Mouse (Mus musculus) lung, adult 2 months (tissue): ENCODE data around the gene Ajm1. TPM values are rescaled to one million over a fixed set of nuclear protein-coding genes. Genes with fewer than 3 reads are reported as not detected.

Source experiments
- DNase-seq: peaks from one replicate; pipeline ENCODE4 v3.0.0; 2022
- H3K4me1 ChIP-seq: fragments of 200-500 bp; 2 replicates; pipeline ENCODE4 v1.6.1; 2011; ENCODE audit warnings: low read length; ENCODE audit not compliant: control insufficient read depth, insufficient read depth
- H3K4me3 ChIP-seq: fragments of 200-500 bp; replicated peaks from 2 replicates; pipeline ENCODE3; 2011; ENCODE audit warnings: low read depth, mild to moderate bottlenecking, control low read depth, low read length; ENCODE audit errors: extremely low read depth
- CTCF ChIP-seq: fragments of 200-500 bp; IDR thresholded peaks from 2 replicates; pipeline ENCODE4 v1.5.1; 2011; ENCODE audit warnings: mild to moderate bottlenecking, low read length, control low read depth; ENCODE audit not compliant: insufficient read depth
- POLR2A ChIP-seq: fragments of 200-500 bp; IDR thresholded peaks from 2 replicates; pipeline ENCODE4 v1.6.1; 2011; ENCODE audit warnings: low read depth, mild to moderate bottlenecking, control low read depth, low read length, borderline replicate concordance; ENCODE audit errors: extremely low read depth
- WGBS: fragments of 180-500 bp; shearing (Covaris S2); methylation state at CpG from one replicate; pipeline ENCODE4 v1.1.7; 2018; 5-methylcytosine and 5-hydroxymethylcytosine counted together
- polyA plus RNA-seq: library from polyadenylated mRNA; depleted of rRNA; stranded (reverse); fragments of >200 nt; gene quantifications from 2 replicates; pipeline ENCODE4 v1.2.3, GENCODE M21; 2012

The Ajm1 gene
- polyA plus RNA-seq, 1 experiment, result 0.34 TPM

DNA sequence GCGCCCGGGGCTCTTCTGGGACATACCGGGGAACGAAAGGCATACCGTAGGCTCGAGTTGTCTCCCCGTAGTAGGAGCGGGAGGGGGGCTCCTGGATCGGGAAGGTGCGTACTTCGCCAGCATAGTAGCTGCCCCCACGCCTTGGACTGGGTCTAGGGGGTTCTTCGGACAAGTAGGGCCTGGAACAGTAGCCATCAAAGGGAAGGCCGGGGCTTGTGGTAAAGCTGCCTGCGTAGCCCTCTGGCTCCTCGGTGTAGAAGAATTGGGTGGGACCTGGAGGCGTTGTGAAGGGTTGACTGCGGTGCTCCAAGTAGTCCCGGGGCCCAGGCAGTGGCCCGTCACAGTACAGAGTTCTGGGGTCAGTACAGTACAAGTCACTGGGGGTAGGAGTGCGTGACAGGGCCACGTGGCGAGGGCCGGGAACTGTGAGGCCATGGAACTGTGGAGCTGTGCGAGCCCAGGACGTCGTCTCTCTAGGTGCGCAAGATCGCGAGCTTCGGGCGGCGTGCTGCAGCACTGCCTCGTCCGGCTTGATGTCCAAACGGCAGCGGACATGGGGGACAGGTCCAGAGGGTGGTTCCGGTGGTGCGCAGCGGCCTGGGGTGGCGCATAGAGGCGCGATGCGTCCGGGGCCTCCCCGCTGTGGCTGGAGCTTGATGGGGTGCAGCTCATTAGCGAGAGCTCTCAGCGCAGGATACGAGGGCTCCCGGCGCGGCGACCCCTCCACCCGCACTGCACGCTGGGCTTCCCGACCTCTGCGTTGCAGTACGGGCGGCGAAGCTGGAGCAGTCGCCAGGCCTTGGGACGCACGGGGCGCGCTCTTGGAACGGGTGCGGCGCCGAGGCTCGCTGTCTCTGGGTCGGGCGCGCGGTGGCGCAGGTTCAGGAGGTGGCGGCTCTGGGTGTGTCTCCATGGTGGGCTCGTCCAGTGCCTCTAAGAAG, 2.5 kb downstream of the Ajm1 start:
- peaks cover 21% of the 10 kb centered on the region for H3K4me1 ChIP-seq
- WGBS, result 7% methylated on average over 77 of the region's 77 CpGs

DNA sequence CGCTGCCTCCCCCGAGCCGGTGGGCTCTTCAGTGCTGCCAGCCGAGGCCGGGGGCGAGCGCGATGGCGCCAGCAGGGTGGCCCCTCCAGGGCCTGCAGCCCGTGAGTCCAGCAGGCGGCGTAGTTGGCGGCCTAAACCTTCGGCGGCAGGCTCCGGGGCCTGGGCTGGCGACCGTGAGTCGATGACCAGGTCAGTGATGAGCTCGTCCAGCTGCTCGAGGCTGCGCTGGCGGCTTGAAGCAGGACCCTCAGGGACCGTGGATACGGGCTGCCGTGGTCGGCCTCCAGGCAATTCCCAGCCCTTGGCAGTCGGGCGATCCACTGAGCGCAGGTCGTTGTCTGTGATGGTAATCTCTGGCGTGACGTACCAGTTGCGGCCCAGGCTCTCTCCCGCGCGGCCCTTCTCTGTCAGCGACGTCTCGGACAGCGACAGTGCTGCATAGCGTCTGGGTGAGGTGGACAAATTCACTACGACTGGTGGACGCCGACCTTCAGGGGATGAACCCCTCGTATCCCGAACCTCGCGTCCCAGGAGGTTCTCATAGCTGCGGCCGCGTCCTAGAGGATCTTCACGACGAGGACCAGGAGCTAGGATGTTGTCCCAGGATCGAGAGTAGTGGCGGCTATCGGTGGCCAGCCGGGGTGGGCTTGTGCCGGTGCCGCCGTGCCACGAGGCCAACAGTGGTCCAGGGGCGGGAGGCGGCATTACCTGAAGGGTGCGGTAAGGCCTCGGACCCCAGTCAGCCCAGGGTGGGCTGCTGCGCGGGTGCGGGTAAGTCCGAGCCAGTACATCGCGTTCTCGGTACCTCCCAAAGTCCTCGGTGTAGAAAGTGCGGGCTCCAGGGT, 3.4 kb downstream of the Ajm1 start:
- WGBS, result 5% methylated on average over 75 of the region's 75 CpGs
- Histone ChIP-seq H3K4me3 (peak overlapping the region; percentile 2), H3K4me1 (peaks cover 22% of the 10 kb centered on the region)
- TF ChIP-seq POLR2A (no peak), CTCF (no peak)
- no peak for DNase-seq

More for the DNA sequence above, 2.5 kb downstream of the Ajm1 start:
- TF ChIP-seq CTCF, result no peak
- no peak for TF ChIP-seq POLR2A
- DNase-seq, result no peak
- H3K4me3 ChIP-seq, result no peak overlapping the region

DNA sequence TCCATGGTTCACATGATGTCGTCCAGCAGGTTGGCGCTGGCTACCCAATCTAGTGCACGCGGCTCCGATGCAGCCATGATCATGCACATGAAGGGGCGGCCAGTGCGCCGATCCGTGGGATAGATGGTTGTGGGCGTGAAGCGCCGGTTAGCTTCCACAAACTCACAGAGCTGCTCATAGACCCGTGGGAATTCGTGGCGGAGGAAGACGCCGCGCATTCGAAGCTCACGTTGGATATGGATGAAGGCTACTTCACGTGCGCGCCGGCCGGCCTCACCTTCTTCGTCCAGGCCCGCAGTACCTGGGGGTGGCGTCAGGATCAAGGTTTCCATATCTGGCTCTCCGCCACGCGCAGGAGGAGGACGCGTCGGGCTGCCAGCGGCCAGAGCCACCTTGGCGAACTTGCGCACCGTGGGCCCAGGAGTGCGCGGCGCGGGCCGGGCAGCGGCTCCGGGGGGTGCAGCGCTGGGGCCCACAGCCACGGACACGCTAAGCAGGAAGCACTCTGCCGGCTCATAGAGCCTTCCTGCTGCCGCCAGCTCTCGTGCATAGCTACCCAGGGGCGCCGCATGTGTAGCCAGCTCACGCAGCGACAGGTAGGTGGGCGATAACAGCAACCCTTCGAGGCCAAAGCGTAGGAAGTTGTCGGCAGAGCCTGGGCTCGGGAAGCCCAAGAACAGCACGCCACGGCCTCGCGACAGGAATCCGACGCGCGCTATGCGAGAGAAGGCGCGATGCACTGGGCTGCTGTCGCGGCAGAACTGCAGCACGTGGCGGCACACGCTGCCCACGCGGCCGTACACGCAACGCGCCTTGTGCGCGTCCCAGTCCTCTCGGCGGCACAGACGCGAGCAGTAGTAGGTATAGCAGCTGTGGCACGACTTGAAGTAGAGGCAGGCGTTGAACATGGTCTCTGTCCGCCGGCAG, 4.3 kb downstream of the Ajm1 start:
- H3K4me3 ChIP-seq, result peak overlapping the region; percentile 14
- 15% methylated on average over 92 of the region's 92 CpGs for WGBS
- TF ChIP-seq POLR2A (no peak), CTCF (no peak)
- H3K4me1 ChIP-seq, result peaks cover 22% of the 10 kb centered on the region
- no peak for DNase-seq

DNA sequence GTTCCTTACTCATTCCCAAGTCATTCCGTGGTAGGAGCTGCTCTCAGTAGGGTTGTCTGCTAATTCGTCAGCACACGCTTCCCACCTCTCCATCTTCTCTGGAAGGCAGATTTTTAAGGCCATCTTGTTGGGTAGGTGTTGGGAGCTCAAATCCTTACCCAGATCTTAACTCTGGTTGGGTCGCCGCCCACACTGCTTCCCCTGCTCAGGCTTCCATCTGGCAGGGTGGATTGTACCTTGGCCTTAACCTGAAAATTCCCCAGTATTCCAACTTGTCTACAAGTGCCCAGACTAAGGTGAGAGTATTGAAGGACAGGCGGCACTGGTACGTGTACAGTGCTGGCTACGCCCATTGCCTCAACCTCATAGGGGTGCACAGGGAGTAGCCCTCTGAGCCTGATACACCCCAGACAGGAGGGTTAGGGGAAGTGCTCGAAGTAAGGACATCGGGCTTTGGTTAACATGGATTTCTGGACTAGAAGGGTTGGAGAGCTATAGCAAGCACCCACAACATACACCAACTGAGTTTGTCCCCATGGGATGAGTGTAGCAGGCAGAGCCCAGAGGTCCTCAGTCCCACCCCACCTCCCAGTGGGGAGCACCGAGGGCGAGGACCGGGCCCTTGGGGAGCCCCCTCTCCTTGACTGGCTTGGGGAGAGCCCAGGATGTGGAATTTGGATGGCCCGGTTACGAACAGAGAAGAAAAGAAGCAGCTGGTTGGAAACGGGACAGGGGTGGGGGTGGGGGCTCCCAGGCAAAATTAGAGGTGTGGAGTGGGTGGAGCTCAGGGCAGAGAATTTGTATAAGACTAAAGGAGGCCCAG, 5.3 kb downstream of the Ajm1 start:
- WGBS, result 78% methylated on average over 16 of the region's 16 CpGs
- DNase-seq, result no peak
- Histone ChIP-seq H3K4me1 (peaks cover 20% of the 10 kb centered on the region), H3K4me3 (no peak overlapping the region)
- TF ChIP-seq CTCF (no peak), POLR2A (no peak)

DNA sequence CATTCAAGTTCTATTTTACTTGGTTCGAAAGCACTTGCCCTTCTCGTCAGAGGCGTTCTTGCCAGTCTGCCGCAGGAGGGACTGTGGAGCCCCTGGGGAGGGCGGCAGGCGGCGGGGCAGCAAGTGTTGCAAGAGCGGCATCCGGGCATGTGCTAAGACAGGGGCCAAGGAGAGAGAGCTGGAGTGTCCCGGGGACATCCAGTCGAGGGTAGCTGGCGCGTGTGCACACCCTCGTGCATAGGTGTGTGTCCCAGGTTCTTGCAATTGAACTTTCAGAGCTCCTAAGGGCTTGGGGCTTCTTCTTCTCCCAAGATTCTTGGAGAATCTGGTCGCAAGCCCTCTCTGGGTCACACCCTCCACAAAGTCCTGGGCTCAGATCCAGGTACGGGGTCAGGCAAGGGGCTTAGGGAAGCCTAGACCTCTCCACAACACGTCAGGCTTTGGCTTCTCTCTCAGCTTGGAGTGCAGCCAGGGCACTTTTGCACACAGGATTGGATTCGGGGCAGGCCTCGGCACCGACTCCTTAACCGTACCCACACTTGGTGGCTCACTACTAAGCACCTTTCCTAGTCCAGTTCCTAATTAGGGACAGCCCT, 6.0 kb downstream of the Ajm1 start:
- no peak for TF ChIP-seq POLR2A
- Histone ChIP-seq H3K4me1 (peaks cover 18% of the 10 kb centered on the region), H3K4me3 (peak overlapping the region; percentile 64)
- DNase-seq, result peak; percentile 48
- WGBS, result 6% methylated on average over 21 of the region's 21 CpGs

DNA sequence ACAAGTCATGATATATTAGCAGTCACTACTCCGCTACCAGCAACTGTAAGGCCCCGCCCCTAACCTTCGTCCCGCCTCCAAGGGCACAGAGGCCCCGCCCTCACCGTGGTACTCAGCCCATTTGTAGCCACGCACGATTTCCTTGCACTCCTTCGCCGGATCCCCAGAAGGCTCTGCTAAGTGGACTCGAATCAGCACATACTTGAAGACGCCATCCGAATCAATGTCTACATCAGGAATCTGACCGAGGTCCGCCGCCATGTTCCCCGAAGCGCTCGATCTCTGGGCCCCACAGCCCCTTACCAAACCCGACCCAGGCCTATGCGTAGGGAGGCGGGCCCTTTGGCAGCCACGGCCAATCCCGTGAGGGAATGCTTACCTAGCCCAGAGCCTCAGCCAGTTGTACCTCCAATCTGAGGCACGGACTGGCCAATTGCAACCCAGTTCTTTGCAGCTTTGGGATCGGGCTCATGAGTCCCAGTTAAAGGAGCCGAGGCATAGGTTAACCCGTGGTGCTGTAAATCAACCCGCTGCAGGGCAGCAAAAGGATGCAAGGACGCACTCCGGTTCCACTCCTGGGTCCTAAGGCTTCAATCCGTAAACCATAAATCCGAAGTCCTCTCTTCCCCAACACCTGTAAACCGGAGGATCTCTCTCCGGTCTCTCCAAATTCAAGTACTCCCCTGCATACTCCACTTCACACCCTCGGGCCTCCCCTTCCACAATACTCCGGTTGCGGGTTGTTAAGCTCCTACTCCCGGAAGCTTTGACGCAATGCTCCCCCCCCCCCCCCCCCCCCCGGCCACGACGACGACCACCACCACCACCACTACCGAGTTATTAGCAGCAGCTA, 6.8 kb downstream of the Ajm1 start, which contains the start of the genes Mamdc4 and Phpt1:
Gene Mamdc4, minus strand, starts transcription at position 267 of the 853 bp plus-strand sequence.
Gene Phpt1, minus strand, starts transcription at position 646 of the 853 bp plus-strand sequence.
- Histone ChIP-seq H3K4me3 (peak within 1 kb of the TSS; percentile 83), H3K4me1 (peaks cover 18% of the 10 kb centered on the region)
- WGBS, result under 1% methylated on average over 44 of the region's 45 CpGs
- DNase-seq, result peak; percentile 97
- no peak for TF ChIP-seq CTCF
- TF ChIP-seq POLR2A, result peak; percentile 93

DNA sequence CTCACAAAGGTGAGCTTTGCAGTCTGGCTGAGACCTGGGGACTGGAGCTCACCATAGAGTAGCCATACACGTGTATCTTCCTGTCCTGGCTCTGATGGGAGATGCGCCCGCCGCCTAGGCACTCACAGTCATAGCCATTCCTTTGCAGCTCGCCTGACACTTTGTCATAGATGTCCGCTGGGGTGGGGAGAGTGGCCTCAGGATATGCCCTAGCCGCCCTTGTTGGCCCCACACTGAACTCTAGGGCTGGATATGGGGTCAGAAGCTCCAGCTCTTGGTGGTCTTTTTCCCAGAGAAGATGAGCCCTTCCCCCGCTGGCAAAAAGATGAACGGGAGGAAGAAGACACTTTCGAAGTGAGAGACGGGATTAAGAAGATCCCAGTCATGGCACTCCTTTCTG, 7.4 kb downstream of the Ajm1 start:
- peaks cover 17% of the 10 kb centered on the region for H3K4me1 ChIP-seq
- peak overlapping the region; percentile 83 for H3K4me3 ChIP-seq
- TF ChIP-seq POLR2A (no peak), CTCF (no peak)
- WGBS, result 11% methylated on average over 11 of the region's 11 CpGs
- no peak for DNase-seq
